Mouse (Mus musculus): ENCODE results near the gene Elk4.

Elk4 gene

DNA sequence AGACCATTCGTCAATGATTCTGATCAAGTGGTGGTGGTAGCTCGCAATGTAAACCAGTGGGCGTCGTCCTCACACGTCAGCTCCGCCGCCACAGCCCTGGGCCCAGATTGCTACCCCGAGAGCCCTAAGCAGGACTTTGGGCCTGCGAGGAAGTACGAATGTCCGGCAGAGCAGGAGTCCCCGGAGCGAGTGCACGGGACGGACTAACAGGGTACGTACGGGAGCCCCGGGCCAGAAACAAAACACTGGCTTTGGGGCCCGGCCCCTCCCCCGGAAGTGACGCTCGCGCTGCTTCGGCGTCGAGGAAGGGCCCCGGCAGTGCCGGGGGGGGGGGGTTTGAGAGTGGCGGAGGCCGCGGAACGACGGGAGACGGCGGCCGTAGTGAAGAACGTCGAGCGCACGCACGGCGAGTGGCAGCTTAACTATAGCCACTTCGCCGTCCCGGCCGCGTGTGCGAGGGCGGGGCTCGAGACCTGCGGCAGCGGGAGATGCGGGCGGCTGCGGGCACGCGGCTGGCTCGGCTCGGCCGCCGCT, at the start of gene Elk4:
Elk4 (plus strand) TSS at position 326 of the 534 bp plus-strand sequence.
- DNase-seq (ENCODE audit: low read depth, low spot score), result peak; percentile 81

DNA sequence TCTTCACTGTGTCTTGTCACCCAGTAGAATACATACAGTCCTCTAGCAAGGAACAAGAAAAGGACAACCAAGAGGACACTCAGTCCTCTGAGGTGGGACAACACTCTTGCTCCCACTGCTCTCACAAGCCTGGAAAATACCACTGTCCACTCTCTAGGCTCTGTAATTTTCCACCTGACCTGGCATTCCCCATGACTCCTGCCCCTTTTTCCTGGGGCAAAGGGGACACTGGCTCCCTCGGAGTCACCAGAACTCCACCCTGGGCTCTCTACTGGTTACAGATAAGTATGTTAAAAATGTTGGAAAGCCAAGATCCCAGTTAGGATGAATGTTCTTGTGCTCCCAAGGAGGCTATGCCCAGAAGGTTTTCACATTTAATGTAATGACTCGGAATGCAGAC, 46.4 kb upstream of the Elk4 start:
- DNase-seq (ENCODE audit: low read depth, low spot score), result no peak

DNA sequence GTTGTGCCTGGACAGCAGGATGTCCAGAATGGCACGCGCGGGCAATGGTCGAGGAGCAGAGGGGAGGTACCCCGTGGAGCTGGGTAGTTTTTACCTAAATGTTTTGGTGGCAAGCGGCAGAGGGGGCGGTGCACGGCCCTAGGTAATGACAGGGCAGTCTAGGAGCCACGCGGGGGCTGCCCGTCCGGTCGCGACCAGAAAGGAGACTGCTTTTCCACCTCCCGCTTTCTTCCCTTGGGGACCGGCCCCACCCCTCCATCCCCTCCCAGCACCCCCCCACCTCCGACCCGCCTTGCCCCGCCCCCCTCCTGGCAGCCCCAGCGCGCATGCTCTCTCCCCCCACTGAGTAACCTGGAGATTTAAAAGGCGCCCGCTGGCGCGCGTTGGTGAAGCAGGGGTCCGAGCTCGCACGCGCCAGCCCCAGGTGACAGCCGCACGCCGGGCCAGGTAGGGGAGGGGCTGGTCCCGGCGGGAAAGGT, 44.8 kb upstream of the Elk4 start, which contains the start of gene Slc45a3:
Slc45a3 (plus strand) TSS at position 362 of the 479 bp plus-strand sequence.
- DNase-seq (ENCODE audit: low read depth, low spot score), result no peak

DNA sequence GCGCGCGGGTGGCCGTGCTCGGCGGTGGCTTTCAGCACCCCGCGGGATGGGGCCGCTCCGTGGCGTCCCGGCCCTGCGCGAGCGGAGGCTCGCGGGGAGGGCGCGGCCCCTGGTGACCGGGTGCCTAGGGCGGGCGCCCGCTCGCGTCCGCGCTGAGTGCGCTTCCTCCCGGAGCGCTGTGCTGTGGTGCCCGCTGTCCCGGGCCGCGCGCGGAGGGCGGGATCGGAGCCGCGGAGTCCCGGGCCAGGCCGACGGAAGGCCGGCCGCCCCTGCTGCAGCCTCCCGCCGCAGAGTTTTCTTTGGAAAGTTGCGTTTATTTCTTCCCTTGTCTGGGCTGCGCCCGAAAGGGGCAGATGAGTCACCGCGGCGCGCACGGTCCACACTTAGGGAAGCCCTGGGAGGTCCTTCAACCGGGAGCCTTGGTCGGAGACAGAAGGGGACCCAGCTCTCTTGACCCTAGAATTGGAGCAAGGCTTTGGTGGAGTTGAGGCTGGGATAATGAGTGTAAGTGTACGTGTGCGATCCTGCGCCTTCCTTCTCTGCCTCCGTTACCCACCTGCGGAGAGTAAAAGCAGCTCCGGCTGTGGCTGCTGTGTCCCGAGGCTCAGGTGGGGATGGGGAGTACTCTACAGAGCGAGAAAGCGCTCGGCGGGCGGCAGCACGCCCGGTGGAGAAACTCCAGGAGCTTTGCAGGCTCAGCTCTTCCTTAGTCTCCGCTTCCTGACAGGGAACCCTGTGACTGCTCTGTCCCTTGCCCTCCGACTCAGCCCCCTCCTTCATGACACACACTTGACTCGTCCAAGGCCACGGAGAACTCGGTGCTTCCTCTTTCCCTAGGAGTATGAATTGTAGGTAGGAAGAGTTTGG, 44.1 kb upstream of the Elk4 start:
- DNase-seq (ENCODE audit: low read depth, low spot score), result no peak

DNA sequence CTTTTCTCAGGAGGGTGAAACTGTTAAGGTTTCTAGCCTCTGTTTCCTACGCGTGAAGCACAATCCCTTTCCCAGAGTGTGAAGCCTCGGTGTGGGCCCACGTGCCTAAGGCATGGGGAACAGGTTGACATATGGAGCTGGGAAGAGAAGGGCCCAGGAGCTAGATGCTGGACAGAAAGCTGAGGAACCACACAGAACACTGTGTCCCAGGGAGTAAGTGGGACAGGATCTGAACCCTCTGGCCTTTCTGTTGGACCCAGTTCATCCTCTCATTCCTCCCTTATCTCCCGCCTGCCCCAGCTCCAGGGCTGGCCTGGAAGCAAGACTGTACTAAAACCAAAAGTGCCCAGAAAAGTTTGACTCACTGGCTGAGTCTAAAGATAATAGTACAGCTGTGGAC, 43.3 kb upstream of the Elk4 start:
- DNase-seq (ENCODE audit: low read depth, low spot score), result no peak

DNA sequence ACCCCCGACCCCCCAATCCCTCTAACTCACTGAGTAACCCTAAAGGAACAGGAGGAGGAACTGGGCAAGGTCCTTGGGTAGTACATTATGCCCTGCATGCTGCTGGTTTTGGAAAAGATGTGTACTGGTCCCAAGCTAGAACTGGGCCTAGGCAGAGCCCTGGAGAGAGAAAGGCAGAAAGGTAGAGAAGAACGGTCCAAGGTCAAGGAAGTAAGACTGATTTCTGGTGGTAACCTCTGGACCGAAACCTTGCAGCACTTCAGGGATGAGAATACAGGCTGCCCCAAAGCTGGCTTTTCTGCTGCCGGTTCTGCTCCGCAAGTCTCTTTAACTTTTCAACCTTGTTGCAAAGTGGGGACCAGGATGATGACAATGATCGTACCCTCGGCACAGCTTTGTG, 42.8 kb upstream of the Elk4 start:
- no peak for DNase-seq (ENCODE audit: low read depth, low spot score)

DNA sequence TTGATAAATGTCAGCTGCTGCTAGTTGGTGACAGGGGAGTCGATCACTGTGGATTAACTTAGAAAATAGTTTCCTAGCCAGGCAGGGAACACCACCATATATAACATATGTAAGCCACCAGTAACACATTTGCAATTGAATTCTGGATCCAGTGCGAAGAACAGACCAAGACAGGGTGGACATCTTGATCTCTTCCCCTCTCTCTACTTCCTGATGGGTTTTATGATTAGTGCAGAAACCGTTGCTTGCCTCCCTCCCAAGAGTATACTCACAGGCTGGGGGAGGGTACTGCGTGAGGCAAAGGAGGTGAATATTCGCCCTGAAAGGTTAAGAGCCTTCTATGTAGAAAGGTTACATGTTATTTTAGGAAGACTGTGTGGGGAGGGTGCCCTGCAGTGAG, 41.6 kb upstream of the Elk4 start:
- DNase-seq (ENCODE audit: low read depth, low spot score), result no peak

DNA sequence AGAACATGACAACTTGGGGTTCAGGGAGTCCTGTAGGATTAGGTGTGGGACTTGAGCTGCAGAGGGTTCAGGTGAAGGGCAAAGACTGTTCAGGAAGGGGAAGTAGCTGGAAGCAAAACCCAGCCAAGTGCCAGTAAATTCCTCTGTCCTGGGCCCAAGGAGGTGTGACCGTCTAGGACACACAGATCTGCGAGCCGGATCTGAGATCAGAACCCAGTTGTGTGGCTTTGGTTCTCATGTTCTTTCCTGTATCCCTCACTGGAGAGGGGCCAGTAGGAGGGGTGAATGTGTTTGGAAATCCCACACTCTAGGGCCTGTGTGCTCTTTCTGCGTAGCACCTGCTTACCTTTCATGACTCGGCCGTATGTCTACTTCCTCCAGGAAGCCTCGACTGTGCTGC, 40.1 kb upstream of the Elk4 start:
- DNase-seq (ENCODE audit: low read depth, low spot score), result no peak

DNA sequence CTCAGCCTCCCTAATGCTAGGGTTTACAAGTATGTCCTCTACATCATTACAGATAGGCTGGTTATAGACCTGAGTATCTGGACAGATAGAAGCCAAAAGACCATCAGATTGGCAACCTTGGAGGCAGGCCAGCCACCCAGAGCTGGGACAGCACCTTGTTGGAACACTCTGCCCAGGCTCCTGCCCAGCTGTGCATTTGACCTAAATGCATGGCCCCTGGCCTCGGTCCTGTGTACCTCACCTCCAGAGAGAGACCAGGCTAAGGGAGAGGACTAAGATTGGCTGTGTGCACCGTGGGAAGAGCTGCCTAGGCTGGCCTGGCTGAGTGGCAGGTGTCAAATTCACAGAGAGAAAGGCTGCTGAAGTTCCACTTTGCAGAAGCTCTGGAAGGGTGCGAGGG, 38.9 kb upstream of the Elk4 start:
- no peak for DNase-seq (ENCODE audit: low read depth, low spot score)

DNA sequence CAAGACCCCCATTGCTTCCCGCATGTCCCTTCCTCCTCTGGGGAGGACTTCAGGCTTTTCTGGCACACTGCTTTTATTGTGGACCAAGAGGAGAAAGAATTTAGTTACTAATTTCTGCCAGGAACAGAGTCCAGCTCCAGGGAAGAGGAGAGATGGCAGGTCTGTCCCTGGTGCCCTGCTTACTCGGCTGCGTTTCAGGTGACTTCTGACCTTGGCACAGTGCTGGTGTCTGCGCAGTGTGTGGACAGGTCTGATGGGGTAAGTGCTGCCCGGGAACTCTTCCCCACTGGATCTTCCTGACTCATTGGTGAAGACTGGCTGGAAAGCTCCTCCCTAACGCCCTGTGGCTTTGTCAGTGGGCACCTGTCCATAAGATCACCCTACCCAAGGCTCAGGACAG, 38.4 kb upstream of the Elk4 start:
- DNase-seq (ENCODE audit: low read depth, low spot score), result no peak

DNA sequence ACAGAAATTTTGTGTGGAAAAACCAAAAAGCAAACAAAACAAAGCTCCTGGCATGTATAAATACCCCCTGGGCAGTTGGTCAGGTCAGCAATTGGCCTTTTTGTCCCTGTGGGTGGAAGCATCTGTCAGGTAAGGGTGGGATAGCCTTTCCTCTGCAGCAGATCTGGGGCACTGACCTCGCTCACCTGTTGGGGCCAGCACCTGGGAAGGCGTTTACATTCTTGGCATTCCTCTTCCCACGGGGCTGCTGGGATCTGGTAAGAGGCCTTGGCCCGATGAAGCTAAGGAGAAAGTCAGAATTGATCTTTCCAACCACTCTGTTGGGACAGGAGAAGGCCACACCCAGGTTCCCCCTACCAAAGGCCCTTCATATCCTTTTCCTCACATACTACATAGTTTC, 37.6 kb upstream of the Elk4 start:
- DNase-seq (ENCODE audit: low read depth, low spot score), result no peak

DNA sequence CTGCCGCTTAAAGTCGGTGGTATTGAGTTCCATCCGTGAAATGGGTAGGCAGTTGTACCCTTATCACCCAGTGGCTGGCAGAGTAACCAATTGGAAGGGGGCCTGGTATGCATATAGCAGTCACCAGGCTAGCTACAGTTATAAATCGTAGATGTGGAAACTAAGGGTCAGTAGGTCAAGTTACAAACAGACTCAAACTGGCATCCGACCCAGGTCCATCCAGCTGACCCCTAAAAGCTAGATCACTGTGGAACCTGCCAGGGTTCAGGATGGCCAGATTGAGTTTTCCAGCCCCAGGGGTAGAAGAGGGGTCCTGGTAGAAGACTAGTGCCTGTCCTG, 37.1 kb upstream of the Elk4 start:
- no peak for DNase-seq (ENCODE audit: low read depth, low spot score)

DNA sequence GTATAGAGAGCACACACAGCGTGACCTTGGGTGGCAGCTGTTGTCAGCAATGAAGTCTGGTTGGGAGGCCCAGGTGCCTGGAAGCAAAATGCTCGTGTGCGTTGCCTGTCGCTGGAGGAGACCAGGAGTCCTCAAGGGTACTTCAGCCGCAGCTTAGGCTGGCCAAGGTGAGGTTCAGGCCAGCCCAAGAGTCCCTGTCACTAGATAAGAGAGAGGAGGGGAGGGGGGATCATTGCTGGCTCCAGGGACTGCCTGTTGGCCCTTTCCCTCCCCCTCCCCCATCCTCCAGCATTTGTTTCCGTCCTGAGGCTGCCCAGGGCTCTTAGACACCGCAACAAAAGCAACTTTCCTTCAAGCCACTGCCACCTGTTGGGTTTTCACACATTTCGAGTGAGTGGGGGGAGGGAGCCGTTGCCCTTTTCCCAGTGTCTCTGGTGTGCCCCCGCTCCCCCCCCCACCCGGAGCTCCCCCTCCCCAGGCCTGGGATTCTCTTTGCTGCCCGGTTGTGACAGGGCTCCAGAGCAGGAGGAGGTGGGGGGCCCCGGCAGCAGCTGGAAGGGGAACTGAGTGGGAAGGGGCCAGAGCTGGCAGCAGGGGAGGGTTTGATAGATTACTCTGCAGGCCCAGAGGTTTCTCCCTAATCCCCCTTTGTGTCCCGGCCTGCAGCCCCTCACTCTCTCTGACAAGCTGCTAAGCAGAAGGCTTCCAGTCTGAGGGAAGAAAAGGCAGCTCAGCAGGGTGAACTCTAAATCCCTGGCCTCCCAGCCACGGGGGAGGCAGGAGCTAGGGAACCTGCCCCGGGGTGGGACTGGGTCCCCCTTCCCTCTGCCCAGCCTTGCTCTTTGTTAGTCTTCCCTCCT, 36.5 kb upstream of the Elk4 start:
- DNase-seq (ENCODE audit: low read depth, low spot score), result no peak

DNA sequence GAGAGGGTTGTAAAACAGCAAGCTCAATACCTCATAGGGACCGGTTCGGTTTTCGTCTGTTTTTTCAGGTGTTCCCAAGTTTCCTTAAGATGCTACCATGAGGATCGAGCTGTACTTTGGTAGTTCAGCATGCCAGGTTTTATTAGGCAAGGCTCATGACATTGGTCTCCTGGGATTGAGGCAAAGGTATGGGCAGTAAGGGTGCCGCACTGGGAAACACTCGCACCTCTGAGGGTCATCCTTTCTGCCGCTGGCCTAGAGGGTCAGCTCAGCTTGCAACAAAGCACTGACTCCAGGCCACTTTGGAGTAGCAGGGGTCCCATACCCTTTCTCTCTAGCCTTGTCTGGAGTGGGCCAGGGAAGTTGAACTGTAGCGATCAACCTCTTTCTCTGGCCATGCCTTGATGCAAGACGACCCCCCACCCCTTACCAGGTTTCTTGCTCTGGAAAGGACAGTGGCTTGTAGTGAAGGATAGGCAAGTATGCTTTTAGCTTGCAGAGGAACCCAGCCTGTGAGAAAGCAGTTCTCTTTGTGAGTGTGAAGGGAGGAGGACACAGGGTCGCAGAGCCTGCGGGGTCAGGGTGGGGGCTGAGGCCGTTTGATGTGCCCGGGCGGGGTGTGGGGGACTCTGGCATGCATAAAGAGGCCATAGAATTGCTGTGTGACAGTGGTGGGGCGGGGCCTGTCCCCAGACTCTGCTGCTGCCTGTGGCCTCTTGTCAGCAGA, 35.5 kb upstream of the Elk4 start:
- no peak for DNase-seq (ENCODE audit: low read depth, low spot score)

DNA sequence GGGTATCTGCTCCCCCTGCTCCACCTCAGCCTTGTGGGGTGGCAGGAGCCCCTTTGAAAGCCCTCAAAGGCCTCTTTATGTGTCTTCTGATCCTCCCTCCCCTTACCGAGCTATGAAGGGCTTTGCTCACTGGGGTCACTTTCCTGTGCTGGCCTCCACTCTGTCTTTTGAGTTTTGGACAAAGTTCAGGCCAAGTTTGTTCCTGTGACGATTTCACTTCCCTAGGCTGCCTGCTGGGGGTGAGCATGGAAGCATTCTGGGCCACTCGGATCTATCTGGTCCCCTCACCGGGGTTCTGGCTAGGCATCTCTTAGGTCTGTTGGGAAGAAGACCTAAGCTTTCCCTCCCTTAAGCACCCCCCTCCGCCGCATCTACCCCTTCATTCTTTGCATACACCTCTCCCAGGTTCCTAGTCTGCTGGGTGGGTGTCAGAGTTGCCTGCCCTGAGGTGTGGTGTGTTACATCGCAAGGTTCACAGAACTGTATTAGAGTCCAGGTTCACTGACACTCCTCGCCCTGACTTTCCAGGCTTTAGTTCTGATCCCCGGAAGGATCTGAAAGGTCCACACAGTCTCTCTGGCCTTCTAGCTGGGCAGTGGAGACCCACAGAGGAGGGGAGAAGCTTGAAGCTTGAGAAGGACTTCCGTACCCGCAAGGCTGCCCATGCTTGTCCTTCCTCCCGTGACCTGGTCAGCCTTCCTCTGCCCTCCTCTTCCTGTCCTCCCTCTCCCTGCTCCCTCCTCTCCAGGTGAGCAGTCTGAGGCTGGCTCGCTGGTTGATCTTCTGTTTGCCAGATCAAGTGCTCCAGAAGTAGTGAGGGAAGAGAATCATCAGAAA, 34.7 kb upstream of the Elk4 start:
- DNase-seq (ENCODE audit: low read depth, low spot score), result no peak

DNA sequence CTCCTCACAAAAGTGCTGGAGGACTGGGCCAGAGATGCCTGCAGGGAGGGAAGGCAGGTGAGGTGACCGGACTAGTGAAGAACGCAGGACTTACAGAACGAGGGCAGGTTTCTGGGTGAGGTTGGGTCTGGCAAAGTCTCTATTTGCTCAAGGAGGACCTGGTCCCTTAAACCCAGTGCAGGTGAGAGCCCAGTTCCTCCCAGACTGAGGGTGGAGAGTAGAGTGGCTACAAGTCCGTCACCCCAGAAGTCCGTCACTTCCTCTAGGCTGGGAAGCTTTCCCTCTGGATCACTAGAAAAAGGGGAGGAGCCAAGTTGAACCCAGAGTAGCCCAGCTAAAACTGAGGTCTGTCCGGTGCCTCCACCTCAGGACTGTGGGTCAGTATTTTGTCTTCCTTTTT, 33.4 kb upstream of the Elk4 start:
- DNase-seq (ENCODE audit: low read depth, low spot score), result no peak

DNA sequence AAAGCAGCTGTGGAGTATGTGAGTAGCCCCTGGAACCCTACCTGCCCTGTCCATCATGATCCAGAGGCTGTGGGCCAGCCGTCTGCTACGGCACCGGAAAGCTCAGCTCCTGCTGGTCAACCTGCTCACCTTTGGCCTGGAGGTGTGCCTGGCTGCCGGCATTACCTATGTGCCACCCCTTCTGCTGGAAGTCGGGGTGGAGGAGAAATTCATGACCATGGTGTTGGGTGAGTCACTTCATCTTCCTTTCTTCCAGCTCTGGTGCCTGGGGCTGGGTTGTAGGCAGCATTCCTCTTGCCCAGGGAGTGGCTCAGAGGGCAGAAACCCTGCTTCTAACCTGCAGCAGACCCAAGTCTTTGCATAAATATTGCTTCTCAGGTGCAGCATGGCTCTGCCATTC, 30.5 kb upstream of the Elk4 start:
- no peak for DNase-seq (ENCODE audit: low read depth, low spot score)

DNA sequence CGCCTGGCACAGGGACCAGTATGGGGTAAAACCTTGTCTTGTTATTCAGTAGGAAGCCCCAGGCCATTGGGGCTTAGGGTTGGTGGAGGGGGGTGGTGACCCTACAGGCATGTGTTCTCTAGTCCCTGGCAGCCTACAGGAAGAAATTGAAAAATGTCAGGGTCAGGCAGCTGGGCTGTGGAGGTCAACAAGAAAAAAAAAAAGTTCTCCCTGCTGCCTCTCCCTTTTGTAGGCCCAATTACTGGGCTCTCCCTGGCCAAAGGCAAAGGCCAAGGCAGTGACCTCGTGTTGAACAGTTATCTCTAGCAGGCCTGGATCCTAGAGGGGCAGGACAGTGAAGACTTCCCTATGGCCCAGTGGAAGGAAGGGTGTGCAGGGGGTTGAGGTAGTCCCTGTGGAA, 26.9 kb upstream of the Elk4 start:
- no peak for DNase-seq (ENCODE audit: low read depth, low spot score)

DNA sequence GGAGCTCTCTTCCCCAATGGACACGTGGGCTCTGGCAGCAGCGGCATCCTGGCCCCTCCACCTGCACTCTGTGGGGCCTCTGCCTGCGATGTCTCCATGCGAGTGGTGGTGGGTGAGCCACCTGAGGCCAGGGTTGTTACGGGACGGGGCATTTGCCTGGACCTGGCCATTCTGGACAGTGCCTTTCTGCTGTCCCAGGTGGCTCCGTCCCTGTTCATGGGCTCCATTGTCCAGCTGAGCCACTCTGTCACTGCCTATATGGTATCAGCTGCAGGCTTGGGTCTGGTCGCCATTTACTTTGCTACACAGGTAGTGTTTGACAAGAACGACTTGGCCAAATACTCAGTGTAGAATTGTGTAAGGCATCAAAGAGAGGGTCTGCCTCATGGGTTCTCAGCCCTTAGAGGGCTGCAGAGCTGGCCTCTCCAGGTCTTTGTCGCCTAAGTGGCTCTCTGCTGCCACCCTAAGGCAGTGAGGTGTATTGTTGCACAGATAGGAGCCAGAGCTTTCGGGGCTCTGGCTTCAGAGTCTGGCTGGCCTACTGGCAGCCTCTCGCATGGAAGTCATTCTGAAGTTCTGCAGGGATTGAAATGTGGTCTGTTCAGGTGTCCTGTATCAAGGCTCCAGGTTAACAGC, 25.9 kb upstream of the Elk4 start:
- DNase-seq (ENCODE audit: low read depth, low spot score), result peak; percentile 70

DNA sequence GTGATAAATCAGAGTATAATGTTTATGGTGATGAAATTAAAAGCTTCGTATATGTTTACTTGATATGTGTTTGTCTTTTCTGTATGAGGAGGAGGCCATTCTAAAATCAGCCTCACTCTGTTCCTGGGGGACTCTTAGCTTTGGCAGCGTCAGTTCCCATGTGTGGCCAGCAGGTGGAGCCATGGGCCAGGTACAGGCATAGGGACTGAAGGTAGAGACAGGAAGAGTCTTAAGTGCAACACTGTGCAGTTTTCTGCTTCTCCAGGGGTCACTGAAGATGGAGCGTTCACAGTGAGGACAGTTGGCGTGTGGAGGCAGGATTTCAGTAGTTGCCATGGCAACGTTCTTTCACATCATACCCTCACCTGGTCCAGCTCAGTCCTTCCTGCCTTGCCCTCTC, 24.5 kb upstream of the Elk4 start:
- peak; percentile 61 for DNase-seq (ENCODE audit: low read depth, low spot score)

Data from retina, postnatal 7 days (tissue).